Mouse (Mus musculus) limb, embryonic 10.5 days (tissue): Measurements from ENCODE around the gene H2-T3. TPM values are rescaled to one million over a fixed set of nuclear protein-coding genes. Genes with fewer than 3 reads are reported as not detected.
"Not testable (repeated sequence)": the region's sequence is repeated elsewhere in the genome, so short reads cannot be mapped to it uniquely, and the experiment has no call there.

Experiments used
- DNase-seq: peaks from one replicate; pipeline ENCODE4 v3.0.0-alpha.2; 2017; ENCODE audit warnings: low spot score
- H3K27ac ChIP-seq: fragments of 300-500 bp; sonication (generic); 2 replicates; pipeline ENCODE4 v1.5.1; 2016; ENCODE audit warnings: mild to moderate bottlenecking
- H3K27me3 ChIP-seq: fragments of 300-500 bp; sonication (generic); 2 replicates; pipeline ENCODE4 v1.6.1; 2016; ENCODE audit warnings: low read depth, mild to moderate bottlenecking; ENCODE audit not compliant: poor library complexity, severe bottlenecking
- H3K36me3 ChIP-seq: fragments of 300-500 bp; sonication (generic); 2 replicates; pipeline ENCODE4 v1.6.1; 2016; ENCODE audit warnings: mild to moderate bottlenecking, moderate library complexity
- H3K4me1 ChIP-seq: fragments of 300-500 bp; sonication (generic); 2 replicates; pipeline ENCODE4 v1.6.1; 2016
- H3K4me3 ChIP-seq: fragments of 300-500 bp; sonication (generic); 2 replicates; pipeline ENCODE4 v1.5.1; 2016; ENCODE audit warnings: mild to moderate bottlenecking, moderate library complexity
- H3K9me3 ChIP-seq: fragments of 300-500 bp; sonication (generic); replicated peaks from 2 replicates; pipeline ENCODE4 v1.6.1; 2016; ENCODE audit warnings: mild to moderate bottlenecking
- WGBS: fragments of 180-500 bp; shearing (Covaris S2); methylation state at CpG from one replicate; pipeline ENCODE4 v1.1.7; 2016; 5-methylcytosine and 5-hydroxymethylcytosine counted together
- polyA plus RNA-seq: library from polyadenylated mRNA; unstranded; fragments of >200 nt; fragmentation: Nextera tagmentation; extraction: Ambion mirVana; gene quantifications from 2 replicates; pipeline ENCODE4 v1.2.1, GENCODE M21; 2016

H2-T3 gene
- polyA plus RNA-seq, 1 experiment from 2014 or later, result not detected

DNA sequence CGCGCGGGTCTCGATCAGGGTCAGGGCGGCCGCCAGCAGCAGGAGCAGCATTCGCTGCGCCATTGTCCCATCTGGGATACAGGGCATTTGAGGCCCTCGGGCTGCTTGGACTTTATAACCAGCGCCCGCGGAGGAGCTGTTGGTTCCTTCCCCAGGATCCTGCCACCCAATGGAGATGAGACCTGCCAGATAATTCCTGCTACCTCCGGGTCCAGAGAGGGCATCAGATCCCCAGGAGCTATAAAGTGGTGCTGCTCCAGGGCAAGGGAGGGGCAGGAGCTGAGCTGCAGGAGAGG is 44.3 kb downstream of the H2-T3 start:
- not testable (repeated sequence) for H3K36me3 ChIP-seq, H3K4me1 ChIP-seq, H3K9me3 ChIP-seq, H3K27ac ChIP-seq, DNase-seq
- Histone ChIP-seq H3K4me3 (peak overlapping the region; percentile 34), H3K27me3 (peaks cover 83% of the 10 kb centered on the region)
- WGBS, result 0% methylated on average over 13 of the region's 13 CpGs

DNA sequence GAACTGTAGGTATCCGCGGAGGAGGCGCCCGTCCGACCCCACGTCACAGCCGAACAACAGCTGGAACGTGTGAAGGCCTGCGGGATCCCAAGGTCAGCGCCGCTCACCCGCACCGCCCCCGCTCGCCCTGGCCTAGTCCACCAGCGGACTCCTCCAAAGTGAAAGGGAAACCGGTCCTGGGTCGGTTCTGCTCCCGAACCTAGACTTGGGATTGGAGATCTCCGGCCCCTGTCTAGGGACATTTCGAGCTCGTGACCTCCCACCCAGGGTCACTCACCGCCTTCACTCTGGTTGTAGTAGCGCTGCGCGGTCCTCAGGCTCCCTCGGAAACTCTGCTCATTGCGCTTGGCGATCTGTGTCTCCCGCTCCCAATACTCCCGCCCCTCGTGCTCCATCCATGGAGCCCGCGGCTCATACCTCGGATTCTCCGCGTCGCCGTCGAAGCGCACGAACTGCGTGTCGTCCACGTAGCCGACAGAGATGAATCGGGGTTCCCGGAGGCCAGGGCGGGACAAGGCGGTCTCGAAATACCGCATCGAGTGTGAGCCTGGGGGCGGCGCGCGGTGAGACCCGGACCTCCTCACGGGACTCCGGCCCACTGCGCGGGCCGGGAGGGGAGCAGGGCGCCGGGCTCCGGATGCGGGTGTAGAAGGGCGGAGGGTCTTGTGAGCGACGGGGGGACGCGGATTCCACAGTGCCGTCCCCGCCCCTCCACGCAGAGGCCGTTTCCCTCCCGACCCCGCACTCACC is 44.8 kb downstream of the H2-T3 start:
- WGBS, result 2% methylated on average over 78 of the region's 78 CpGs
- peak; percentile 46 for DNase-seq
- 0 out of 2 replicates have a peak, but pooled peaks cover 9% of the 10 kb centered on the region for H3K4me1 ChIP-seq
- no peaks in the 10 kb centered on the region for H3K9me3 ChIP-seq
- peak overlapping the region; percentile 34 for H3K4me3 ChIP-seq
- no peaks in the 10 kb centered on the region for H3K36me3 ChIP-seq
- no peak overlapping the region for H3K27ac ChIP-seq
- peaks cover 82% of the 10 kb centered on the region for H3K27me3 ChIP-seq

DNA sequence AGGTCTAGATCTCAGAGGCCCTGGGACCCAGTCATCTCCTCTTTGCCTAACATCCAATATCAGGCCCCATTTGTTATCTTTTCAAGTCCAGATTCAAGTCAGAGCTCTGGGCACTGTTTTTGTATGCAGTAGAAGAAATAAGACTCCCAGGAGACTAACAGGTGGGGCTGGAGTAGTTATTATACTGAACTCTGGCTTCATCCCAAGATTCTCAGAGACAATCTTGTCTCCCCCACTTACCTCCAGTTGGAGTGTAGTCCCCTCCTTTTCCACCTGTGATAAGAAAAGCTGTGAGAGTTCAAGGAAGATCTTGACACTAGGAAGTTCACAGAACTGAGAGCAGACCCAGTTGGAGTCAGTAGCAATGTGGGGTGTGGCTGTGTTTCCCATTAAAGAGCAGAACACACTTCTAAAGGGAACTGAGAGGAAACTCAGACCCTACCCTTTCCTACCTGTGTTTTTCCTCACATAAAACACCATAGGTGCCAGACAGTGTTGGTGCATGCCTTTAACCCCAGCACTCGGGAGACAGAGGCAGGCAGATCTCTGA is 53.7 kb downstream of the H2-T3 start:
- H3K27me3 ChIP-seq, result peaks cover 61% of the 10 kb centered on the region
- not testable (repeated sequence) for H3K4me1 ChIP-seq, H3K27ac ChIP-seq, DNase-seq, H3K9me3 ChIP-seq, H3K36me3 ChIP-seq, H3K4me3 ChIP-seq
- 81% methylated on average over 1 of the region's 1 CpGs for WGBS

Other genes starting within 250 kb of the H2-T3 start
- gene Abcf1, start 220.5 kb downstream of the H2-T3 start, polyA plus RNA-seq, result 98.3 and 109 TPM in 2 replicates
- 61.6 and 63.1 TPM in 2 replicates for gene Gnl1, start 210.4 kb downstream of the H2-T3 start, polyA plus RNA-seq
- 44.9 and 49.4 TPM in 2 replicates for gene Prr3, start 210.1 kb downstream of the H2-T3 start, polyA plus RNA-seq
- gene H2-T24, start 169.7 kb downstream of the H2-T3 start, polyA plus RNA-seq, result 3.2 and 4.0 TPM in 2 replicates
- 1.2 and 1.5 TPM in 2 replicates for gene H2-T23, start 157.4 kb downstream of the H2-T3 start, polyA plus RNA-seq
- 5.6 and 9.7 TPM in 2 replicates for gene H2-T22, start 147.5 kb downstream of the H2-T3 start, polyA plus RNA-seq
- not detected in 2 replicates for gene Gm6034, start 147.3 kb downstream of the H2-T3 start, polyA plus RNA-seq
- gene Gm11127, start 131.9 kb downstream of the H2-T3 start, polyA plus RNA-seq, result not detected in 2 replicates
- gene Gm19684, start 68.6 kb downstream of the H2-T3 start, polyA plus RNA-seq, result not detected in 2 replicates
- not detected in 2 replicates for gene Gm7030, start 60.9 kb downstream of the H2-T3 start, polyA plus RNA-seq
- gene Gm8909, start 21.8 kb downstream of the H2-T3 start, polyA plus RNA-seq, result not detected in 2 replicates
- gene Rpp21, start 67.8 kb upstream of the H2-T3 start, polyA plus RNA-seq, result 82.4 and 96.0 TPM in 2 replicates
- 20.1 and 24.2 TPM in 2 replicates for gene Trim39, start 82.0 kb upstream of the H2-T3 start, polyA plus RNA-seq
- gene H2-M10.2, start 96.2 kb upstream of the H2-T3 start, polyA plus RNA-seq, result 0.14 and 0.25 TPM in 2 replicates
- not detected in 2 replicates for gene H2-M10.1, start 135.9 kb upstream of the H2-T3 start, polyA plus RNA-seq
- gene H2-M10.3, start 178.1 kb upstream of the H2-T3 start, polyA plus RNA-seq, result not detected in 2 replicates